Mouse (Mus musculus): ENCODE measurements around the gene Fry. TPM values are rescaled to one million over a fixed set of nuclear protein-coding genes. Genes with fewer than 3 reads are reported as not detected.

Gene Fry
- polyA plus RNA-seq, 1 experiment: 2.1 TPM

DNA sequence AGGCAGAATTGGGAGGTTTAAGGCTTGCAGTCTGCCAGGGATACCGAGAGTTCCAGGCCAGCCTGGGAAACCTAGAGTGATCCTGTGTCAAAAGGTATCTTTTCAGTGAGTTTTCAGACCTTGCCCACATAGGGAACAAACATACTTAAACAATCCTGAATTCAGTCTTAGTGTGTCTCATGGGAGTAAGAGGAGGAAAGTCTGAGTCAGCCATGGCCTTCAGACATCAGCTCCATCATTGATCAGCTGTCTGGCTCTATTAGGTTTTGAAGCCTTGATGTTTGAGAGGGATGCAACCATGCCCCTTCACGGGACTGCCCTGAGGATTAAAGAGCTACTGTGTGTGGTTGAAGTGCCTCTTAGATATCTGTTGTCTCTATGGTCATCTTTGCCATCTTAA lies 232.7 kb downstream of the Fry start:
- no peaks in the 10 kb centered on the region for H3K36me3 ChIP-seq (ENCODE audit: control insufficient read depth, insufficient read depth)
- no peak overlapping the region for H3K4me2 ChIP-seq (ENCODE audit: low read depth)
- TF ChIP-seq USF1 (IDR thresholded peaks at IDR 0.05; ENCODE audit: low read depth): no peak
- no peak for TF ChIP-seq TCF12 (IDR thresholded peaks at IDR 0.05; ENCODE audit: insufficient read depth, poor library complexity, severe bottlenecking)
- no peak for TF ChIP-seq POLR2AphosphoS2 (IDR thresholded peaks at IDR 0.05; ENCODE audit: insufficient read length, low read depth)
- no peak for TF ChIP-seq POLR2A (IDR thresholded peaks at IDR 0.05; ENCODE audit: insufficient read length, low read depth)
- no peak for TF ChIP-seq MYOD1 (IDR thresholded peaks at IDR 0.05; ENCODE audit: control insufficient read depth in 1 of 3, insufficient read length in 2 of 3, low read depth in 2 of 3)
- no peak for TF ChIP-seq REST (IDR thresholded peaks at IDR 0.05; ENCODE audit: insufficient read depth, insufficient read length)
- no peak for TF ChIP-seq CEBPB (IDR thresholded peaks at IDR 0.05; ENCODE audit: insufficient read depth, poor library complexity, severe bottlenecking)
- no peak for TF ChIP-seq SRF (IDR thresholded peaks at IDR 0.05; ENCODE audit: control insufficient read depth, insufficient read length, low read depth)
- TF ChIP-seq MAX (IDR thresholded peaks at IDR 0.05; ENCODE audit: low read depth): no peak
- no peak for TF ChIP-seq TCF3 (IDR thresholded peaks at IDR 0.05; ENCODE audit: insufficient read length, low read depth)
- no peak for TF ChIP-seq MYOG (IDR thresholded peaks at IDR 0.05; ENCODE audit: control insufficient read depth in 1 of 3, insufficient read depth in 1 of 3, insufficient read length in 2 of 3, low read depth in 2 of 3)
- TF ChIP-seq E2F4 (IDR thresholded peaks at IDR 0.05; ENCODE audit: insufficient read depth): no peak
- H3K79me2 ChIP-seq (ENCODE audit: control insufficient read depth, insufficient read depth): no peaks in the 10 kb centered on the region
- no peak overlapping the region for H3K4me3 ChIP-seq
- H3ac ChIP-seq (ENCODE audit: control insufficient read depth, insufficient read length): no peak overlapping the region
- no peaks in the 10 kb centered on the region for H3K27me3 ChIP-seq (ENCODE audit: control insufficient read depth, insufficient read depth, insufficient read length)

GRCm38 (mm10) chr5:150358671-150359070 lies 240.2 kb downstream of the Fry start:
- Histone ChIP-seq H3ac (ENCODE audit: control insufficient read depth, insufficient read length) (no peak overlapping the region), H3K27me3 (ENCODE audit: control insufficient read depth, insufficient read depth, insufficient read length) (no peaks in the 10 kb centered on the region), H3K4me2 (ENCODE audit: low read depth) (no peak overlapping the region), H3K4me3 (no peak overlapping the region), H3K36me3 (ENCODE audit: control insufficient read depth, insufficient read depth) (no peaks in the 10 kb centered on the region), H3K79me2 (ENCODE audit: control insufficient read depth, insufficient read depth) (no peaks in the 10 kb centered on the region)
- TF ChIP-seq POLR2A (IDR thresholded peaks at IDR 0.05; ENCODE audit: insufficient read length, low read depth): no peak
- no peak for TF ChIP-seq POLR2AphosphoS2 (IDR thresholded peaks at IDR 0.05; ENCODE audit: insufficient read length, low read depth)
- TF ChIP-seq REST (IDR thresholded peaks at IDR 0.05; ENCODE audit: insufficient read depth, insufficient read length): no peak
- TF ChIP-seq CEBPB (IDR thresholded peaks at IDR 0.05; ENCODE audit: insufficient read depth, poor library complexity, severe bottlenecking): no peak
- no peak for TF ChIP-seq MYOD1 (IDR thresholded peaks at IDR 0.05; ENCODE audit: control insufficient read depth in 1 of 3, insufficient read length in 2 of 3, low read depth in 2 of 3)
- TF ChIP-seq USF1 (IDR thresholded peaks at IDR 0.05; ENCODE audit: low read depth): no peak
- TF ChIP-seq MAX (IDR thresholded peaks at IDR 0.05; ENCODE audit: low read depth): no peak
- TF ChIP-seq TCF12 (IDR thresholded peaks at IDR 0.05; ENCODE audit: insufficient read depth, poor library complexity, severe bottlenecking): no peak
- TF ChIP-seq E2F4 (IDR thresholded peaks at IDR 0.05; ENCODE audit: insufficient read depth): no peak
- no peak for TF ChIP-seq TCF3 (IDR thresholded peaks at IDR 0.05; ENCODE audit: insufficient read length, low read depth)
- TF ChIP-seq SRF (IDR thresholded peaks at IDR 0.05; ENCODE audit: control insufficient read depth, insufficient read length, low read depth): no peak
- TF ChIP-seq MYOG (IDR thresholded peaks at IDR 0.05; ENCODE audit: control insufficient read depth in 1 of 3, insufficient read depth in 1 of 3, insufficient read length in 2 of 3, low read depth in 2 of 3): no peak

DNA sequence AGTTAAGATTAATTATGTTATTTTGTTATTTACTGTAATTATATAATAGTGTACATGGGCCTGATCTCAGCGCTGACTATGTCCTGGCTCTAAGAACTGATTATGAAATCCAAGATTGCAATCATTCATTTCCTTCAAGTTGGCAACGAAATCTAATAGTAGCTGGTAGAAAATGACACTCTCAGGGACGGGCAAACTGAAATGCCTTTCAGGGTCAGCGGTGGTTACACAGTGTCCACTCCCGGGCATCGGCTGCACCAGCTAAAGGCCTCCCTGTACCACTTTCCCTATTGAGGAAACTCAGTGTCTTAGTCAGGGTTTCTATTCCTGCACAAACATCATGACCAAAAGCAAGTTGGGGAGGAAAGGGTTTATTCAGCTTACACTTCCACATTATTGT lies 243.8 kb downstream of the Fry start:
- Histone ChIP-seq H3K79me2 (ENCODE audit: control insufficient read depth, insufficient read depth) (no peaks in the 10 kb centered on the region), H3K4me2 (ENCODE audit: low read depth) (no peak overlapping the region), H3K27me3 (ENCODE audit: control insufficient read depth, insufficient read depth, insufficient read length) (no peaks in the 10 kb centered on the region), H3K36me3 (ENCODE audit: control insufficient read depth, insufficient read depth) (no peaks in the 10 kb centered on the region), H3ac (ENCODE audit: control insufficient read depth, insufficient read length) (no peak overlapping the region), H3K4me3 (no peak overlapping the region)
- TF ChIP-seq REST (IDR thresholded peaks at IDR 0.05; ENCODE audit: insufficient read depth, insufficient read length): no peak
- no peak for TF ChIP-seq POLR2AphosphoS2 (IDR thresholded peaks at IDR 0.05; ENCODE audit: insufficient read length, low read depth)
- TF ChIP-seq SRF (IDR thresholded peaks at IDR 0.05; ENCODE audit: control insufficient read depth, insufficient read length, low read depth): no peak
- TF ChIP-seq CEBPB (IDR thresholded peaks at IDR 0.05; ENCODE audit: insufficient read depth, poor library complexity, severe bottlenecking): no peak
- no peak for TF ChIP-seq USF1 (IDR thresholded peaks at IDR 0.05; ENCODE audit: low read depth)
- no peak for TF ChIP-seq POLR2A (IDR thresholded peaks at IDR 0.05; ENCODE audit: insufficient read length, low read depth)
- TF ChIP-seq MYOD1 (IDR thresholded peaks at IDR 0.05; ENCODE audit: control insufficient read depth in 1 of 3, insufficient read length in 2 of 3, low read depth in 2 of 3): no peak
- no peak for TF ChIP-seq TCF3 (IDR thresholded peaks at IDR 0.05; ENCODE audit: insufficient read length, low read depth)
- TF ChIP-seq E2F4 (IDR thresholded peaks at IDR 0.05; ENCODE audit: insufficient read depth): no peak
- TF ChIP-seq MYOG (IDR thresholded peaks at IDR 0.05; ENCODE audit: control insufficient read depth in 1 of 3, insufficient read depth in 1 of 3, insufficient read length in 2 of 3, low read depth in 2 of 3): no peak
- no peak for TF ChIP-seq MAX (IDR thresholded peaks at IDR 0.05; ENCODE audit: low read depth)
- TF ChIP-seq TCF12 (IDR thresholded peaks at IDR 0.05; ENCODE audit: insufficient read depth, poor library complexity, severe bottlenecking): no peak

DNA sequence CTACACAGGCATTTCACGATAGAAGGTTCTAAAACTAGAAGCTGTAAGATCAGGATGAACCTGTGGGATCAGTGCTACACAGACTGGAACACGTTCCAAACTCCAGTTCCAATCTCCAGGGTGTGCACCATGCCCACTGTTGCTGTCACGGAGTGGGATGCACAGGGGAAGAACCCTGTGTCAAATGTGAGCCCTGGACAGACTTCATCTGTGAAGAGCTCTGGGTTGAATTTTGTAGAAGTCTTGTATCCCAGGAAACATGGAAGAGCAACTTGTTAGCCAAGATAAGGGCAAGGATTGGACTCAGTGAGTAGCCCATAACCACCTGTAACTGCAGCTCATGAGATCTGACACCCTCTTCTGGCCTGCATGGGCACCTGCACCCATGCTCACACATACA lies 246.2 kb downstream of the Fry start:
- Histone ChIP-seq H3ac (ENCODE audit: control insufficient read depth, insufficient read length) (no peak overlapping the region), H3K27me3 (ENCODE audit: control insufficient read depth, insufficient read depth, insufficient read length) (no peaks in the 10 kb centered on the region), H3K4me2 (ENCODE audit: low read depth) (no peak overlapping the region), H3K36me3 (ENCODE audit: control insufficient read depth, insufficient read depth) (no peaks in the 10 kb centered on the region), H3K4me3 (no peak overlapping the region), H3K79me2 (ENCODE audit: control insufficient read depth, insufficient read depth) (no peaks in the 10 kb centered on the region)
- no peak for TF ChIP-seq TCF12 (IDR thresholded peaks at IDR 0.05; ENCODE audit: insufficient read depth, poor library complexity, severe bottlenecking)
- no peak for TF ChIP-seq MYOD1 (IDR thresholded peaks at IDR 0.05; ENCODE audit: control insufficient read depth in 1 of 3, insufficient read length in 2 of 3, low read depth in 2 of 3)
- no peak for TF ChIP-seq MAX (IDR thresholded peaks at IDR 0.05; ENCODE audit: low read depth)
- TF ChIP-seq USF1 (IDR thresholded peaks at IDR 0.05; ENCODE audit: low read depth): no peak
- TF ChIP-seq SRF (IDR thresholded peaks at IDR 0.05; ENCODE audit: control insufficient read depth, insufficient read length, low read depth): no peak
- no peak for TF ChIP-seq TCF3 (IDR thresholded peaks at IDR 0.05; ENCODE audit: insufficient read length, low read depth)
- no peak for TF ChIP-seq POLR2A (IDR thresholded peaks at IDR 0.05; ENCODE audit: insufficient read length, low read depth)
- TF ChIP-seq REST (IDR thresholded peaks at IDR 0.05; ENCODE audit: insufficient read depth, insufficient read length): no peak
- no peak for TF ChIP-seq MYOG (IDR thresholded peaks at IDR 0.05; ENCODE audit: control insufficient read depth in 1 of 3, insufficient read depth in 1 of 3, insufficient read length in 2 of 3, low read depth in 2 of 3)
- no peak for TF ChIP-seq POLR2AphosphoS2 (IDR thresholded peaks at IDR 0.05; ENCODE audit: insufficient read length, low read depth)
- TF ChIP-seq E2F4 (IDR thresholded peaks at IDR 0.05; ENCODE audit: insufficient read depth): no peak
- TF ChIP-seq CEBPB (IDR thresholded peaks at IDR 0.05; ENCODE audit: insufficient read depth, poor library complexity, severe bottlenecking): no peak
